Mouse (Mus musculus): Measurements from ENCODE around the gene Cd7. TPM values are rescaled to one million over a fixed set of nuclear protein-coding genes. Genes with fewer than 3 reads are reported as not detected.
"Not testable (repeated sequence)": the region's sequence is repeated elsewhere in the genome, so short reads cannot be mapped to it uniquely, and the experiment has no call there.

The Cd7 gene
- total RNA-seq (2017), result 1.1 and 3.1 TPM in 2 replicates

DNA sequence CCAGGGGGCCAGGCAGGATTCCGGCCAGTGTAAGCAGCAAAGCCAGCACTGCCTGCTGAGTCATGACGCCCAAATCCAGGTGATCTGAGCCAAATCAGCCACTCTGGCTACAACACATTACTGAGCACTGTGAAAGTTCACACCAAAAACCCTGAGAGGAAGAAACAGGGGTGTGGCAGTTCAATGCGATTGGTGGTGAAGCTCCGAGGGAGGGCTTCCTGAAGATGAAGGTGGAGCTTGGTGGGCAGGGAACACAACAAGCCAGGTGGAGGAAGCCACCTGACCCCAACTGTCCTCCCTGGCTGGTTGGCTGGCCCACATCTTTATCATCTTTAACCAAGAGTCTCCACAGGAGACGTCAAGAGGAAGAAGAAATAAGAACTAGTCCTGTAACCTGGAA lies at the start of gene Cd7:
Cd7 (minus strand) TSS at position 117 of the 400 bp plus-strand sequence.
- peak; percentile 31; the same call in 1 of the 2 replicates for ATAC-seq (replicated peaks; ENCODE audit: low read depth, poor library complexity, severe bottlenecking)

GRCm38 (mm10) chr11:121088997-121089396 lies 49.8 kb upstream of the Cd7 start:
- ATAC-seq (replicated peaks; ENCODE audit: low read depth, poor library complexity, severe bottlenecking), result no peak

GRCm38 (mm10) chr11:121086296-121086695 lies 47.1 kb upstream of the Cd7 start:
- no peak for ATAC-seq (replicated peaks; ENCODE audit: low read depth, poor library complexity, severe bottlenecking)

DNA sequence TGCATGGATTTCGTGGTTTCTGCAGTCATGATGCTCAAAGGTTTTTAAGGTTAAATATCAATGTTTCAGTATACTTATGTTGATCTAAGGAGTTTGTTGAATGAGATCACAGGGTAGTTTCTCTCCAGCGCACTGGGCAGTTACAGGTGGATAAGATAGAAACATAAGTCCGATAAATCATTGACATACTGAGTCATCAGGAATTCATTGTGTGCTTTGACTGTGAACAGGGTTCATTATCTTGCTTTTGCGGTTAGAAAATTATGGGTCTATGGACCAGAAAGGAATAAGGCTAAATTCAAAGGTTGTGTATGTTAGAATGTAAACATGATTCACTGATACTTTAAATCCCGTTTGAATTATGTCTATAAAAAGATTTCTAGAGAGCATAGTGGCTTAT lies 46.0 kb upstream of the Cd7 start:
- no peak for ATAC-seq (replicated peaks; ENCODE audit: low read depth, poor library complexity, severe bottlenecking)

- peak; percentile 62 for ATAC-seq (replicated peaks; ENCODE audit: low read depth, poor library complexity, severe bottlenecking)
Observed at GRCm38 (mm10) chr11:121082857-121083500, 43.8 kb upstream of the Cd7 start.

- ATAC-seq (replicated peaks; ENCODE audit: low read depth, poor library complexity, severe bottlenecking), result peak; percentile 48
Observed at GRCm38 (mm10) chr11:121082250-121082649, 43.0 kb upstream of the Cd7 start.

- ATAC-seq (replicated peaks; ENCODE audit: low read depth, poor library complexity, severe bottlenecking), result no peak
Observed at GRCm38 (mm10) chr11:121081120-121081519, 41.9 kb upstream of the Cd7 start, which contains the start of gene Sectm1a. Gene Sectm1a, minus strand, starts transcription at chr11:121081220.

GRCm38 (mm10) chr11:121080330-121080729 lies 41.1 kb upstream of the Cd7 start:
- ATAC-seq (replicated peaks; ENCODE audit: low read depth, poor library complexity, severe bottlenecking), result no peak

DNA sequence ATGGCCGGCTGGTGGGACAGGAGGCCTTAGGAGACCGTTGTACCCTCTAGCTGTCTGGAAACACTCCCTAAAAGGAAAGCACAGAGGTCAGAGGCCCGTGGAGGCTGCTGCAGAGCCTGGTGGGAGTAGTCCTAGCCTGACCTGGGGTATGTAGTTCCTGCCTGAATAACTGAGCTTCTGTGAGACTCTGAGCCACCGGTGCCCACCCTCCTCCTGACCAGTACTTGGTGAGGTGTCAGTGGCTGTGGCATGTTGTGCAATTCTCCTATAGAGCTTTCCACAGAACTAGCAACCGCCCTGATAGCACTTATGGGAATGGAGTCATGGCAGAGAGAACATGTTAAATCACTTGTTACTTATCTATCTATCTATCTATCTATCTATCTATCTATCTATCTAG lies 36.4 kb upstream of the Cd7 start:
- ATAC-seq (replicated peaks; ENCODE audit: low read depth, poor library complexity, severe bottlenecking), result no peak

GRCm38 (mm10) chr11:121069662-121070061 lies 30.4 kb upstream of the Cd7 start:
- ATAC-seq (replicated peaks; ENCODE audit: low read depth, poor library complexity, severe bottlenecking), result not testable (repeated sequence)

DNA sequence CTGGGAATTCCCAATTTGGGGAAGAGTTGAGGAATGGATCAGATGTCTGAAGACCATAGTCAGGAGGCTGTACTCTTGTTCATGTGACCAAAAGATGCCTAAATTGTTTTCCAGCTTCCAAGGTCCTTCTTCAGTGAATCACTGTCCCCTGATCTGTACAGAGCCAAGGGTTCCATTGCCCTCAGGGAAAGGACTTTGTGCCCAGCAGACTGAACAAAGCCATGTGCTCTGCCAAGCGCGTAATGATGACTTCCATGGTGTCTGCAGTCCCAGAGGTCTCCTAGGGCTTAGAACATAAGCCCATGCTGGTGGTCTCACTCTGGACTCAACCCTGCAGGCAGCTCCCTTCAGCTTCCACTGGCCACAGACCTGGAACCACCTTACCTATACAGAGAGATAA lies 28.7 kb upstream of the Cd7 start:
- no peak for ATAC-seq (replicated peaks; ENCODE audit: low read depth, poor library complexity, severe bottlenecking)

DNA sequence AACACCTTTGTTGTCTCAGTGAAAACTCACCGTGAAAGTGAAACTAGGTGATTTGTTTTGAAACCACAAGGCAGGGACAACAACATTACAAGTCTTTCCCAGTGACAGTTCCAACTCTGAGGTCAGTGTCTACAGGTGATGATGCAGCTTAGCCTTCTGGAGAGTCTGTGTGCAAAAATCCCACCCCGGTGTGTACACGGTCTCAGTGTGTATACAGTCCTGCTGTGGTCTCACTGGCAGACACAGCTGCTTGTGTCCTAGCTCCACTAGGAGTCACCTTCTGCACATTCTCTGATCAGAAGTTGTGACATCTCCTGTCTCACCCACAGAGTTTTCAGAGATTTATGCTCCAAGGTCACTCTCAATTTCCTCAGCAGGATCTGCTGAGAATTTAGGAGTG lies 25.0 kb upstream of the Cd7 start:
- ATAC-seq (replicated peaks; ENCODE audit: low read depth, poor library complexity, severe bottlenecking), result no peak

DNA sequence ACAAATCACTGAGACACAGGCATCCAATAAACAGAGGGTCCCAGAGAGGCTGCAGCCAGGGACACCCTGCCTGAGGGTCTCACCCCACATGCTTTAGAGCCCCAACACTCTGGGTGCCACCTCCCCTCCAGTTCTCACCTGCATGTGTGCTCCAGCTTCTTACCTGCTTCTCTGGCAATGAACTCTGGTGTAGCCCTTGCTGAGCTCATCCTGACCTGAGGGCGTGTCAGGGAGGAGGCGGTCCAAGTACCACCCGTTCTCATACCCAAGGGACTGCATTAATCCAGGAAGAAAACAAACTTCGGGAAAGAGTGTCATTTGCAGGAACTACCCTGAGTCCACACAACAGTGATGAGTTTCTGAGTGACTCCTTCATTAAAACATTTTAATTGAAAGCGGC lies 24.2 kb upstream of the Cd7 start, which contains the start of gene Sectm1b:
Sectm1b (minus strand) TSS at position 191 of the 400 bp plus-strand sequence.
- no peak for ATAC-seq (replicated peaks; ENCODE audit: low read depth, poor library complexity, severe bottlenecking)

DNA sequence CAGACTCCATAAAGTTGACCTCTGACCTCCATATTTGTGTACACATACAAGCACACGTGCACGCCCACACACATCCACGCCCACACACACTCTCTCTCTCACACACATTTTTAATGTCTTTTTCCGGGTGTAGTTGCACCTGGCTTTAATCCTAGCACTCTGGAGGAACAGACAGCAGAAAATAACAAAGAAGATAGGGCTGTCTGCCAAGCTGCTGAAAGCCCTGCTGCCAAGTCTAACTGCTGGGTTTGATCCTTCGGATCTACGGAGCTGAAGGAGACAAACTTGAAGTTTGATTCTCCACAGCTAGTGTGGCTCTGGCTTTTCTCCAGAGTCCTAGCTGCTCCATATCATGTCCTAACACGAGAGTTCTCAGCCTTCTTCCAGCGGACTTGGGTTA lies 22.4 kb upstream of the Cd7 start:
- no peak for ATAC-seq (replicated peaks; ENCODE audit: low read depth, poor library complexity, severe bottlenecking)

- ATAC-seq (replicated peaks; ENCODE audit: low read depth, poor library complexity, severe bottlenecking), result not testable (repeated sequence)
Observed at GRCm38 (mm10) chr11:121060401-121061067, 21.3 kb upstream of the Cd7 start.

- no peak for ATAC-seq (replicated peaks; ENCODE audit: low read depth, poor library complexity, severe bottlenecking)
Observed at GRCm38 (mm10) chr11:121059471-121059870, 20.3 kb upstream of the Cd7 start.

- ATAC-seq (replicated peaks; ENCODE audit: low read depth, poor library complexity, severe bottlenecking), result no peak
Observed at GRCm38 (mm10) chr11:121058956-121059355, 19.7 kb upstream of the Cd7 start.

- ATAC-seq (replicated peaks; ENCODE audit: low read depth, poor library complexity, severe bottlenecking), result no peak
Observed at GRCm38 (mm10) chr11:121058122-121058521, 18.9 kb upstream of the Cd7 start.

GRCm38 (mm10) chr11:121056536-121057236 lies 17.5 kb upstream of the Cd7 start:
- ATAC-seq (replicated peaks; ENCODE audit: low read depth, poor library complexity, severe bottlenecking), result 0 out of 2 replicates have a peak, but pooled peaks have one; percentile 23

DNA sequence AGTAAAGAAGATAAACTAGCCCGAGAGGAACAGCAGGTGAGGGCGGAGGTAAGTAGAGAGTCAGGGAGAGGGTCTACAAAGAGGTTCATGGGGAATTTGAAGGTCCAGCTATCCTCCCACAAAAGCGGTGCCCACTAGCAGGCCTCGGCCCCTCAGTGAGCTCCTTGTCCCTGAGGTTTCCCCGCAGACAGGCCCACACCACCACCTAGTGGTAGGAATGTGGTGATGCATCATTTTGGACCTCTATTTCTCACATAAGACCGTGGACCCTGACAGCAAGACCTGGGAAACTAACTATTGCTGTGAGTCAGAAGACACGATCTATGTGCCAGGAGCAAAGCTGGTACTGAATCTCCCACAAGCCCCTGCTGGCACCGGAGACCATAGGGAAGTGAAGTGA lies 14.3 kb upstream of the Cd7 start:
- peak; percentile 94 for ATAC-seq (replicated peaks; ENCODE audit: low read depth, poor library complexity, severe bottlenecking)

DNA sequence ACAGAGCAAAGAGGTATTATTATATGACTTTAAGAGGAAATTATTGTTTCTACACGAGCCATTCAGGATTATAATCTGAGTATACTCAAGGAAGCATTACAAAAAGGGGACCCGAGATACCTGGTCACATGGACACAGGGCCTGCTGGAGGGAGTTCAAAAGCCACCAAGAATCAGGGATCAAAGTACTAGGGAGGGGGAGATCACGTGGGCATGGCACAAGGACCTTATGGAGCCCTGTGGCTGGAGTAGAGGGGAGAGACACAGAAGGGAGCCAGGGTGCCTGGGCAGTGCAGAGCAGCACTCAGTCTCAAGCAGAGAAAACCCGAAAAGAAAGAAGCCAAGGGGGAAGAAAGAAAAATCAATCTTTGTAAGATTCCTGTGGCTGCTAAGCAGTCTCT lies 13.2 kb upstream of the Cd7 start:
- ATAC-seq (replicated peaks; ENCODE audit: low read depth, poor library complexity, severe bottlenecking), result no peak

Data from common myeloid progenitor, adult 5-6 weeks (primary cell).